8 mouse cellular contexts compared by ENCODE assay signal in genomic region chr11:8457951-8458350, GRCm38 (mm10).
DNase-seq lines count a peak whose midpoint lies in the region; ATAC-seq and TF ChIP-seq lines count a peak whose summit lies in the region.

No protein-coding gene starts in this region.

- WGBS in heart, embryonic 14.5 days = 3% methylated on average over 5 of the region's 5 CpGs
- WGBS in heart, embryonic 16.5 days = 7% methylated on average over 5 of the region's 5 CpGs

- intact Hi-C loops in heart, postnatal 36 days (cut with DNase I) = no loop called here

- H3K36me3 ChIP-seq in heart, embryonic 14.5 days (ENCODE audit: control insufficient read depth, insufficient read depth, low read length) = peaks cover 20% of the 10 kb centered on the region
- peaks cover 3% of the 10 kb centered on the region; the same call in 1 of the 2 replicates for H3K36me3 ChIP-seq in heart, embryonic 16.5 days (ENCODE audit: control insufficient read depth, insufficient read depth)

- no peak overlapping the region for H3K4me3 ChIP-seq in heart, embryonic 14.5 days (ENCODE audit: control insufficient read depth in 1 of 2, insufficient read depth in 1 of 2, low read depth in 1 of 2, low read length in 2 of 2)
- H3K4me3 ChIP-seq in cortical plate, adult 2 months (ENCODE audit: insufficient read depth, low read length) = no peak overlapping the region
- H3K4me3 ChIP-seq in heart, embryonic 16.5 days (ENCODE audit: low read length) = no peak overlapping the region

- H3K9ac ChIP-seq in heart, embryonic 14.5 days (ENCODE audit: low read length) = peak overlapping the region; percentile 44
- no peak overlapping the region for H3K9ac ChIP-seq in heart, embryonic 16.5 days (ENCODE audit: low read length)

- ATAC-seq in heart, embryonic 14.5 days (ENCODE audit: insufficient number of reproducible peaks, insufficient read depth, low FRiP score, low read depth) = no peak
- ATAC-seq in heart, embryonic 16.5 days (replicated peaks; ENCODE audit: extremely low read depth, insufficient read depth, low FRiP score) = peak; percentile 42
- no peak for ATAC-seq in megakaryocyte-erythroid progenitor cell, adult 5-6 weeks (replicated peaks; ENCODE audit: low FRiP score, low TSS enrichment, poor library complexity, severe bottlenecking)
- ATAC-seq in megakaryocyte progenitor cell, adult 5-6 weeks (replicated peaks; ENCODE audit: poor library complexity) = no peak

- TF ChIP-seq POLR2A in cortical plate, adult 2 months (IDR thresholded peaks at IDR 0.05; ENCODE audit: extremely low read depth, insufficient read depth, low read length) = no peak

- no peak for TF ChIP-seq CTCF in cortical plate, adult 2 months (IDR thresholded peaks at IDR 0.05; ENCODE audit: extremely low read depth, insufficient read depth, low read length)

- no peaks in the 10 kb centered on the region for H3K27me3 ChIP-seq in heart, embryonic 14.5 days (ENCODE audit: control insufficient read depth, insufficient read depth, low read length)
- H3K27me3 ChIP-seq in heart, embryonic 16.5 days (ENCODE audit: control insufficient read depth, insufficient read depth, low read length) = no peaks in the 10 kb centered on the region

- H3K4me1 ChIP-seq in heart, embryonic 14.5 days (ENCODE audit: control insufficient read depth in 2 of 2, insufficient read depth in 2 of 2, low read length in 2 of 2) = peaks cover 36 to 51% of the 10 kb centered on the region in 2 experiments
- peaks cover 4% of the 10 kb centered on the region for H3K4me1 ChIP-seq in cortical plate, adult 2 months (ENCODE audit: control insufficient read depth, insufficient read depth, low read length)
- H3K4me1 ChIP-seq in heart, embryonic 16.5 days (ENCODE audit: control insufficient read depth, insufficient read depth, low read length) = peaks cover 59% of the 10 kb centered on the region

- peak overlapping the region; percentile 65 to 80 for H3K27ac ChIP-seq in heart, embryonic 14.5 days (replicated peaks in 1 of 2; ENCODE audit: control insufficient read depth in 1 of 2, insufficient read depth in 1 of 2, low read depth in 2 of 2, low read length in 2 of 2)
- peak overlapping the region; percentile 68 for H3K27ac ChIP-seq in cortical plate, adult 2 months (ENCODE audit: insufficient read depth, low read length)
- peak overlapping the region; percentile 72 for H3K27ac ChIP-seq in heart, embryonic 16.5 days (ENCODE audit: low read length)

- H3K9me3 ChIP-seq in heart, embryonic 14.5 days (ENCODE audit: control insufficient read depth, low read length) = no peaks in the 10 kb centered on the region
- H3K9me3 ChIP-seq in heart, embryonic 16.5 days (replicated peaks; ENCODE audit: control insufficient read depth, low read length) = no peaks in the 10 kb centered on the region

- peak overlapping the region; percentile 48 for H3K4me2 ChIP-seq in heart, embryonic 14.5 days (ENCODE audit: low read length)
- H3K4me2 ChIP-seq in heart, embryonic 16.5 days (ENCODE audit: low read depth, low read length) = peak overlapping the region; percentile 41

- no peak for DNase-seq in heart, postnatal 36 days
- peak; percentile 45 to 51 for DNase-seq in kidney, postnatal 36 days
- DNase-seq in layer of hippocampus, postnatal 14 days (ENCODE audit: low spot score in 2 of 2) = no peak

Comparison
In these comparisons a context has a peak if more than half of its experiments do, and no peak if none do; other contexts are left out.
1. DNase-seq: peak in kidney, postnatal 36 days (2 of 2); none in heart, postnatal 36 days (0 of 2) and layer of hippocampus, postnatal 14 days (0 of 2).
2. Peak in every context shown above with its lines, with median percentiles within 50 percentile points of each other: H3K27ac ChIP-seq.